In the genomic region with DNA sequence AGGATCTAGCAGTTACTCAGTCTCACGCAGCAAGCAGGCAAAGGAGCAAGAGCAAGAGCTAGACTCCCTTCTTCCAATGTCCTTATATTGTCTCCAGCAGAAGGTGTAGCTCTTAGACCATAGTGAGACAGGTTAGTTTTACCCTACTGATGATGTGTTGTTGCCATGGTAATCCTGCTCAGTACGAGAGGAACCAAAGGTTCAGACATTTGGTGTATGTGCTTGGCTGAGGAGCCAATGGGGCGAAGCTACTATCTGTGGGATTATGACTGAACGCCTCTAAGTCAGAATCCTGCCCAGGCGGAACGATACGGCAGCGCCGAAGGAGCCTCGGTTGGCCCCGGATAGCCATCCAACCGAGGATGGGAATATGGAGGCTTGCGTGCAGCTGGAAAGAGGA, we compare ENCODE assay signal across 7 mouse cellular contexts. TPM values are rescaled to one million over a fixed set of nuclear protein-coding genes. Genes with fewer than 3 reads are reported as not detected.
DNase-seq lines count a peak whose midpoint lies in the region; ATAC-seq and TF ChIP-seq lines count a peak whose summit lies in the region.
"Not testable (repeated sequence)": the region's sequence is repeated elsewhere in the genome, so short reads cannot be mapped to it uniquely, and the experiment has no call there.

No protein-coding gene starts in this region.

- not testable (repeated sequence) for H3K27ac ChIP-seq in embryonic facial prominence, embryonic 11.5 days (replicated peaks; ENCODE audit: low read depth, low read length); intestine, postnatal 0 days (ENCODE audit: low read depth, low read length)

- H3K4me1 ChIP-seq in embryonic facial prominence, embryonic 11.5 days (ENCODE audit: control insufficient read depth, insufficient read depth, low read length); intestine, postnatal 0 days (replicated peaks; ENCODE audit: control insufficient read depth, insufficient read depth, low read length): not testable (repeated sequence)

- not testable (repeated sequence) for TF ChIP-seq CTCF in intestine, postnatal 0 days (IDR thresholded peaks at IDR 0.05; ENCODE audit: low read depth)

- not testable (repeated sequence) for H3K9me3 ChIP-seq in embryonic facial prominence, embryonic 11.5 days (replicated peaks; ENCODE audit: control insufficient read depth, low read length); intestine, postnatal 0 days (ENCODE audit: control insufficient read depth)

- not testable (repeated sequence) for H3K4me3 ChIP-seq in embryonic facial prominence, embryonic 11.5 days (ENCODE audit: low read depth, low read length); intestine, postnatal 0 days (ENCODE audit: low read depth, low read length)

- intact Hi-C loops in left cerebral cortex, postnatal 25 days (cut with DNase I), result not testable (repeated sequence)

- H3K36me3 ChIP-seq in embryonic facial prominence, embryonic 11.5 days (replicated peaks; ENCODE audit: control insufficient read depth, insufficient read depth, low read depth, low read length); intestine, postnatal 0 days (ENCODE audit: control insufficient read depth, insufficient read depth): not testable (repeated sequence)

- 84% methylated on average over 13 of the region's 13 CpGs for WGBS in embryonic facial prominence, embryonic 11.5 days
- WGBS in intestine, postnatal 0 days, result 84% methylated on average over 12 of the region's 13 CpGs

- peak; percentile 98 to 100 for DNase-seq in adrenal gland, adult 18-20 months (ENCODE audit: low spot score in 2 of 2)
- DNase-seq in embryonic facial prominence, embryonic 11.5 days (ENCODE audit: low spot score), result peak; percentile 37
- DNase-seq in heart, adult 18-20 months, result peak; percentile 90 to 99
- peak; percentile 99 for DNase-seq in left cerebral cortex, postnatal 25 days (ENCODE audit: low spot score in 2 of 2)
- peak; percentile 85 for DNase-seq in mesoderm, embryonic 11.5 days (ENCODE audit: low read depth, low spot score)
- peak; percentile 90 to 97 for DNase-seq in right cerebral cortex, postnatal 36 days (ENCODE audit: low spot score in 2 of 2)

- not testable (repeated sequence) for H3K27me3 ChIP-seq in embryonic facial prominence, embryonic 11.5 days (ENCODE audit: control insufficient read depth, insufficient read depth, low read length); intestine, postnatal 0 days (replicated peaks; ENCODE audit: control insufficient read depth, insufficient read depth, low read length)

- not testable (repeated sequence) for H3K9ac ChIP-seq in embryonic facial prominence, embryonic 11.5 days (replicated peaks; ENCODE audit: low read length); intestine, postnatal 0 days (ENCODE audit: low read depth, low read length)

- ATAC-seq in embryonic facial prominence, embryonic 11.5 days (replicated peaks; ENCODE audit: insufficient number of reproducible peaks, low FRiP score, low TSS enrichment, low read depth), result peak; percentile 100
- peak; percentile 100 for ATAC-seq in intestine, postnatal 0 days

- H3K4me2 ChIP-seq in embryonic facial prominence, embryonic 11.5 days (ENCODE audit: low read depth, low read length); intestine, postnatal 0 days (replicated peaks; ENCODE audit: low read depth): not testable (repeated sequence)

RNA-seq across cellular contexts. Expression of a gene that starts 38.9 kb away (rescaled TPM):
- 1 to 10 TPM; 2.7 to 5.4 TPM for total RNA-seq in adrenal gland, adult 18-20 months (2021)
- polyA plus RNA-seq in embryonic facial prominence, embryonic 11.5 days (2014; fragmentation: Nextera tagmentation; extraction: Ambion mirVana), result 4.7 and 5.9 TPM in 2 replicates
- 1,000 to 10,000 TPM in 1 of 2 experiments, 100 to 1,000 TPM in 1; 977 to 1,053 TPM for total RNA-seq in heart, adult 18-20 months (2021)
- 8.9 and 12.4 TPM in 2 replicates for polyA plus RNA-seq in intestine, postnatal 0 days (2015; fragmentation: Nextera tagmentation; extraction: Ambion mirVana)
- 1 to 10 TPM; 2.0 to 4.1 TPM for total RNA-seq in left cerebral cortex, postnatal 25 days (2021)

RNA-seq across cellular contexts. Expression of a gene that starts 39.1 kb away (rescaled TPM):
- 100 to 1,000 TPM; 277 to 311 TPM for total RNA-seq in adrenal gland, adult 18-20 months (2021)
- 595 and 613 TPM in 2 replicates for polyA plus RNA-seq in embryonic facial prominence, embryonic 11.5 days (2014; fragmentation: Nextera tagmentation; extraction: Ambion mirVana)
- 1,000 to 10,000 TPM in 1 of 2 experiments, 100 to 1,000 TPM in 1; 965 to 1,012 TPM for total RNA-seq in heart, adult 18-20 months (2021)
- polyA plus RNA-seq in intestine, postnatal 0 days (2015; fragmentation: Nextera tagmentation; extraction: Ambion mirVana), result 396 and 417 TPM in 2 replicates
- total RNA-seq in left cerebral cortex, postnatal 25 days (2021), result 10 to 100 TPM; 39.2 to 39.9 TPM

Comparison
In these comparisons a context has a peak if more than half of its experiments do, and no peak if none do; other contexts are left out.
1. DNase-seq: peak in every context shown above with its lines; median percentile 99 in adrenal gland, adult 18-20 months; 99 in left cerebral cortex, postnatal 25 days; 94 in heart, adult 18-20 months; 94 in right cerebral cortex, postnatal 36 days; 85 in mesoderm, embryonic 11.5 days; 37 in embryonic facial prominence, embryonic 11.5 days.
2. RNA of a gene that starts 38.9 kb away (total RNA-seq): 977 to 1,053 TPM in heart, adult 18-20 months; 2.7 to 5.4 TPM in adrenal gland, adult 18-20 months and 2.0 to 4.1 TPM in left cerebral cortex, postnatal 25 days; every median in the first group is over 100 times any median in the second.
3. RNA of a gene that starts 39.1 kb away (total RNA-seq): 965 to 1,012 TPM in heart, adult 18-20 months and 277 to 311 TPM in adrenal gland, adult 18-20 months; 39.2 to 39.9 TPM in left cerebral cortex, postnatal 25 days; every median in the first group is over 4 times any median in the second.